Mouse (Mus musculus): Measurements from ENCODE around the gene Gm9844.
"Not testable (repeated sequence)": the region's sequence is repeated elsewhere in the genome, so short reads cannot be mapped to it uniquely, and the experiment has no call there.

Gm9844 gene

GRCm38 (mm10) chr7:24869080-24869479, 7.1 kb downstream of the Gm9844 start:
- DNase-seq (ENCODE audit: extremely low read depth, insufficient read length, low spot score), result no peak

- DNase-seq (ENCODE audit: extremely low read depth, insufficient read length, low spot score), result no peak
Observed at GRCm38 (mm10) chr7:24869532-24870165, 7.6 kb downstream of the Gm9844 start, which contains the start of the genes Lypd4 and Dmrtc2. Gene Lypd4, minus strand, starts transcription at chr7:24869941. Gene Dmrtc2, plus strand, starts transcription at chr7:24870057.

- DNase-seq (ENCODE audit: extremely low read depth, insufficient read length, low spot score), result no peak
Observed at GRCm38 (mm10) chr7:24877588-24877987, 15.6 kb downstream of the Gm9844 start.

- no peak for DNase-seq (ENCODE audit: extremely low read depth, insufficient read length, low spot score)
Observed at GRCm38 (mm10) chr7:24879620-24880019, 17.6 kb downstream of the Gm9844 start.

- DNase-seq (ENCODE audit: extremely low read depth, insufficient read length, low spot score), result no peak
Observed at GRCm38 (mm10) chr7:24882416-24883199, 20.6 kb downstream of the Gm9844 start.

- peak; percentile 96 for DNase-seq (ENCODE audit: extremely low read depth, insufficient read length, low spot score)
Observed at GRCm38 (mm10) chr7:24883896-24884692, 22.1 kb downstream of the Gm9844 start, which contains the start of gene Rps19. Gene Rps19, plus strand, starts transcription at chr7:24884371.

- DNase-seq (ENCODE audit: extremely low read depth, insufficient read length, low spot score), result no peak
Observed at GRCm38 (mm10) chr7:24884693-24885291, 22.8 kb downstream of the Gm9844 start.

- no peak for DNase-seq (ENCODE audit: extremely low read depth, insufficient read length, low spot score)
Observed at GRCm38 (mm10) chr7:24885468-24886307, 23.7 kb downstream of the Gm9844 start.

GRCm38 (mm10) chr7:24886308-24886633, 24.3 kb downstream of the Gm9844 start:
- DNase-seq (ENCODE audit: extremely low read depth, insufficient read length, low spot score), result no peak

GRCm38 (mm10) chr7:24887096-24887495, 25.1 kb downstream of the Gm9844 start:
- no peak for DNase-seq (ENCODE audit: extremely low read depth, insufficient read length, low spot score)

GRCm38 (mm10) chr7:24889431-24890220, 27.6 kb downstream of the Gm9844 start:
- no peak for DNase-seq (ENCODE audit: extremely low read depth, insufficient read length, low spot score)

GRCm38 (mm10) chr7:24890281-24891216, 28.5 kb downstream of the Gm9844 start:
- DNase-seq (ENCODE audit: extremely low read depth, insufficient read length, low spot score), result peak; percentile 44

- no peak for DNase-seq (ENCODE audit: extremely low read depth, insufficient read length, low spot score)
Observed at GRCm38 (mm10) chr7:24891241-24892124, 29.5 kb downstream of the Gm9844 start.

GRCm38 (mm10) chr7:24892125-24892583, 30.1 kb downstream of the Gm9844 start:
- DNase-seq (ENCODE audit: extremely low read depth, insufficient read length, low spot score), result no peak

- not testable (repeated sequence) for DNase-seq (ENCODE audit: extremely low read depth, insufficient read length, low spot score)
Observed at GRCm38 (mm10) chr7:24895749-24896148, 33.7 kb downstream of the Gm9844 start.

- no peak for DNase-seq (ENCODE audit: extremely low read depth, insufficient read length, low spot score)
Observed at GRCm38 (mm10) chr7:24896269-24896668, 34.3 kb downstream of the Gm9844 start.

- DNase-seq (ENCODE audit: extremely low read depth, insufficient read length, low spot score), result no peak
Observed at GRCm38 (mm10) chr7:24897224-24897623, 35.2 kb downstream of the Gm9844 start, which contains the start of gene Cd79a. Gene Cd79a, plus strand, starts transcription at chr7:24897381.
